Mouse (Mus musculus) cerebellum, adult 2 months (tissue): ENCODE data around the gene Mier2. TPM values are rescaled to one million over a fixed set of nuclear protein-coding genes. Genes with fewer than 3 reads are reported as not detected.

ENCODE experiments used
- DNase-seq, 2 experiments: peaks; one replicate each; pipeline ENCODE4 v3.0.0; 2021
- H3K27ac ChIP-seq: fragments of 200-500 bp; 2 replicates; pipeline ENCODE4 v1.5.1; 2012; ENCODE audit warnings: low read length, control low read depth, inconsistent platforms; ENCODE audit not compliant: insufficient read depth
- H3K27me3 ChIP-seq: fragments of 200-500 bp; 2 replicates; pipeline ENCODE4 v1.6.1; 2012; ENCODE audit warnings: inconsistent platforms, mild to moderate bottlenecking, low read length, moderate library complexity; ENCODE audit not compliant: control insufficient read depth, insufficient read depth
- H3K4me1 ChIP-seq: fragments of 200-500 bp; 2 replicates; pipeline ENCODE4 v1.6.1; 2011; ENCODE audit warnings: low read length; ENCODE audit not compliant: control insufficient read depth, insufficient read depth
- H3K4me3 ChIP-seq: fragments of 200-500 bp; replicated peaks from 2 replicates; pipeline ENCODE3; 2011; ENCODE audit warnings: mild to moderate bottlenecking, low read depth, low read length, control low read depth; ENCODE audit not compliant: insufficient read depth
- CTCF ChIP-seq: fragments of 200-500 bp; IDR thresholded peaks from 2 replicates; pipeline ENCODE4 v1.5.1; 2011; ENCODE audit warnings: low read depth, mild to moderate bottlenecking, control low read depth, low read length, moderate library complexity, borderline replicate concordance; ENCODE audit not compliant: insufficient read depth
- POLR2A ChIP-seq: fragments of 200-500 bp; IDR thresholded peaks from 2 replicates; pipeline ENCODE4 v1.6.1; 2011; ENCODE audit warnings: low read length, control low read depth, borderline replicate concordance; ENCODE audit not compliant: insufficient read depth
- WGBS: fragments of 180-500 bp; shearing (Covaris S2); methylation state at CpG from one replicate; pipeline ENCODE4 v1.1.7; 2018; 5-methylcytosine and 5-hydroxymethylcytosine counted together
- polyA plus RNA-seq: library from polyadenylated mRNA; depleted of rRNA; stranded (reverse); fragments of >200 nt; gene quantifications from 2 replicates; pipeline ENCODE4 v1.2.3, GENCODE M21; 2012

Gene Mier2
- polyA plus RNA-seq, 1 experiment = 70.3 TPM

DNA sequence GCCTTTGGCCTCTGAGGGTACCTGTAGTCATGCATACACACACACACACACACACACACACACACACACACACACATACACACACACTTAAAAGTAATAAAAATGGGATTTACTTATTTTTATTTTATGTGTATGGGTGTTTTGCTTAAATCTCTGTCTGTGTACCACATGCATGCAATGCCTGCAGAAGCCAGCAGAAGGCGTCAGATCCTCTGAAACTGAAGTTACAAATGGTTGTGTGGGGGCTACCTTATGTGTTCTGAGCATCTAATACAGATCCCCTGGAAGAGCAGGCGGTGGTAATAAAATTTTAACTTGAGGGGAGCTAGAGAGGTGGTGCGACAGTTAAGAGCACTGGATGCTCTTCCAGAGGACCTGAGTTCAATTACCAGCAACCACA lies 26.9 kb downstream of the Mier2 start:
- H3K4me1 ChIP-seq = no peaks in the 10 kb centered on the region
- no peaks in the 10 kb centered on the region for H3K27me3 ChIP-seq
- H3K27ac ChIP-seq = no peak overlapping the region
- DNase-seq = no peak
- TF ChIP-seq CTCF (no peak), POLR2A (no peak)
- 83% methylated on average over 3 of the region's 3 CpGs for WGBS
- no peak overlapping the region for H3K4me3 ChIP-seq

DNA sequence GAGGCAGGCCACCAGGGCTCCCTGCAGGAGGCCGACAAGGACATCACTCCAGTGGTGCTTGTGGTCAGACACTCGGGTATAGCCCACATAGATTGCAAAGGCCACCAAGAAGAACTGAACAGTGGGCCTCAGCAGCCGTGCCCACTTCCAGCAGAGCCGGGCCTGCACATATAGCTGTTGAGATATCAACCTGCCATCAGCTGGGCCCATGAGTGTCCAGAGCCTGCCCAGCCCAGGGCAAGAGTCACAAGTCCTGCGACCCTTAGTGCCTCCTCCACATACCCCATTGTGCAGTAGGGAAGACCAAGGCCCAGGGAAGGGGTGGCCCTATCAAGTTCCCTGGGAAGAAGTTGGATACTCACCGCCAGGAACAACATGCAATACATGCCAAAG lies 27.6 kb downstream of the Mier2 start:
- H3K27ac ChIP-seq = no peak overlapping the region
- 83% methylated on average over 6 of the region's 6 CpGs for WGBS
- H3K4me3 ChIP-seq = no peak overlapping the region
- H3K27me3 ChIP-seq = no peaks in the 10 kb centered on the region
- DNase-seq = no peak
- no peaks in the 10 kb centered on the region for H3K4me1 ChIP-seq
- TF ChIP-seq POLR2A (no peak), CTCF (no peak)

DNA sequence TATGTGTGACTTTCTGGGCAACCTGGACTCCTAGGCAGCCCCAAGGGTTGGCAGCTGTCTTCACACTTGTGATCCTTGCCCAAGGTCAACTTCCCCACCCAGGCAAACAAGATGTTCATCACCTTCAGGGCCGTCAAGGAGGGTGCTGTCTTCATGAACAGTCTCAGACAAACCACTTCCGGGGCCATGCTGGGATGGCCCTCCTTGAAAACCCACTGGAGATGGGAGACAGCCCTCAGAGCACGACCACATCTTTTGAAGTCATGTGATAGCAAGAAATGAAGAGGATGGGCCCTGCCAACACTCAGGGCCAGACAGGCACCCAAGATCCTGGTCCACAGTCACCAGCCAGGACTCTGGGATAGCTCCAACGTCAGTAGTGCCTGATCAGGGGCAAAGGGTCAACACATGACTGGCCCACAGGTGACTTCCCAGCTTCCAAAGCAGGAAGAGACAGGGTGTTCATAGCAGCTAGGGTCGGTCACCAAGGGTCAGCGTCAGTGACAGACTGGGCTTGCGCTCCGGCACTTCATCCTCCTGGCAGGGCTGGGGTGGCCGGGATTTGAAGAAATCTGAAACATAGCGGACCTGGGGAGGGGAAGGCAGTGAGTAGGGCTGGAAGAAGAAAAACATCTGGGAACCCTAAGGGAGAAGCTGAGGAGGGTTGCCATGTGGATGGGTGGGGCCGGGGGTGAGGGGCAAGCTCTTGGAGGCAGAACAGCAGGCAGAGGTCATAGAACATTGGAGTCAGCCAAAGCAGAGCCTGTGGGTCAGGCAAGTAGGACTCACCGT lies 28.1 kb downstream of the Mier2 start:
- no peak overlapping the region for H3K4me3 ChIP-seq
- H3K4me1 ChIP-seq = no peaks in the 10 kb centered on the region
- no peak overlapping the region for H3K27ac ChIP-seq
- H3K27me3 ChIP-seq = no peaks in the 10 kb centered on the region
- WGBS = 89% methylated on average over 12 of the region's 12 CpGs
- TF ChIP-seq CTCF (no peak), POLR2A (no peak)
- DNase-seq = no peak

DNA sequence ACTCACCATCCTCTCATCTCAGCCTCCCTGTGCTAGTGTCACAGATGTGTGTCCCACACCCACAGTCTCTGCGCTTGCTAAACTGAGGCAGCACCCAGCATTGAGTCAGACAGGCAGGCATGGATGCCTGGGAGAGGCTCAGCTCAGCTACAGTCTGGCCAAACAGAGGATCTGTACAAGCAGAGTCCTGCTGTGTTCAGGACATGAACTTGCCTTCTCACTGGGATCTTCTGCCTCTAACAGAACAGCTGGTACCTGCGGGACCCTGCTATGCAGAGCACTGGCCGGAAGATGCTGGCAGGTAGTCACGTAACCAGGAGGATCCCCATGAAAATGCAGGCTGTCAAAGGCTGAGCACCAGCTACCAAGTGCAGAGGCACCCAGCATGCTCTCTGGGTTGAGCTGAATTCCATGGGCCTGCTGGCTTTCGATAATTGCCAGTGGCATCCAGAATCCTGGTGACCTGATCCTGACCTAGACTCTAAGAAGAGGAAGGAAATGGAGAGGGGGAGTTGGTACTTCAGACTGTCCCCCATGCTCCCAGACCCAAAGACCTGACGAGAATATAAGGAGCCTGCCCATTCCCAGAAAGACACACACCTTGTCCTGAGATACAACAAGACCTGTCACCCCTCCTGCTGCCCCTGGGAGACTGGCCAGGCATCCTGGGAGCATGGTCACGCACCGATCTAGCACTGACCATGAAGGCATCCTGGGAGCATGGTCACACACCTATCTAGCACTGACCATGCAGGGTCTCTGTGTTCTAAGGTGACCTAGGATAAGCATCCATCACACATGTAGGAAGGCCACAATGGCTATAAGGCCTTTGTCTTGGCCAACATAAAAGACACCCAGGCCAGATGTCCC lies 29.3 kb downstream of the Mier2 start:
- no peak for TF ChIP-seq CTCF
- TF ChIP-seq POLR2A = no peak
- Histone ChIP-seq H3K27ac (no peak overlapping the region), H3K4me1 (no peaks in the 10 kb centered on the region), H3K27me3 (no peaks in the 10 kb centered on the region), H3K4me3 (no peak overlapping the region)
- WGBS = 72% methylated on average over 8 of the region's 8 CpGs
- peak; percentile 21 to 33 for DNase-seq

DNA sequence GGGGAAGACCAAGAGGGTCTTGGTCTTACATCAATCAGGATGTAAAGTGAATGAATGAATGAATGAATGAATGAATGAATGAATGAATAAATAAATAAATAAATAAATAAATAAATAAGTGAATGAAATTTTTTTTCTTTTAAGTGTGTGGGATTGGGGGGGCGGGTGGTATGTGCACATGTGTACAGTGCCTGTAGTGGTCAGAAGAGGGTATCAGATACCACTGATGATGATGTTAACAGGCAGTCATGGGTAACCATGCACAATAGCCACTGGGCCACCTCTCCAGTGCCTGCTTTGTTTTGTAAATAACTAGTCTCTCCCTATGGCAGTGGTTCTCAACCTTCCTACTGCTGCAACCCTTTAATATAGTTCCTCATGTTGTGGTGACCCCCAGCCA lies 30.6 kb downstream of the Mier2 start:
- WGBS = 81% methylated on average over 1 of the region's 1 CpGs
- no peak for TF ChIP-seq POLR2A
- no peak for TF ChIP-seq CTCF

DNA sequence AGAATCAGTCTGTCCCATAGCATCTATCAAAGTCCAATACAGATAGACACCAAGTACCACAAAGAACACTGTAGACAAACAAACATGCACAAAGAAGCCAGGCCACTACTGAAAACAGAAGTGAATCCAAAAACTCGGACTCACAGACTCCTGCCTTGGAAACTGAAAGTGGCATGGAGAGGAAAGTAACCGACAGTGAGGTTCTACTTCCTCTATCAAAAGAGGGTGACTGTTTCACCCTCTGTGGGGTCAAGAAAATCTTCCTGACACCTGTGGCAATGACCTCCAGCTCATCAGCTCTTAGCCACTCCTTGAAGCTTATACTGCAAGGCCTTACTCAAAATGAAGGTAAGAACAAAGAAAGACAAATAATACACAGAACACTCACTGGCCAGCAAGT lies 48.3 kb downstream of the Mier2 start:
- H3K27me3 ChIP-seq = no peaks in the 10 kb centered on the region
- H3K4me3 ChIP-seq = no peak overlapping the region
- TF ChIP-seq CTCF (no peak), POLR2A (no peak)
- no peaks in the 10 kb centered on the region for H3K4me1 ChIP-seq
- no peak for DNase-seq
- H3K27ac ChIP-seq = no peak overlapping the region
- WGBS = 83% methylated on average over 2 of the region's 2 CpGs

More for the DNA sequence above, 30.6 kb downstream of the Mier2 start:
- no peaks in the 10 kb centered on the region for H3K4me1 ChIP-seq
- H3K27me3 ChIP-seq = no peaks in the 10 kb centered on the region
- DNase-seq = no peak
- no peak overlapping the region for H3K4me3 ChIP-seq
- no peak overlapping the region for H3K27ac ChIP-seq

DNA sequence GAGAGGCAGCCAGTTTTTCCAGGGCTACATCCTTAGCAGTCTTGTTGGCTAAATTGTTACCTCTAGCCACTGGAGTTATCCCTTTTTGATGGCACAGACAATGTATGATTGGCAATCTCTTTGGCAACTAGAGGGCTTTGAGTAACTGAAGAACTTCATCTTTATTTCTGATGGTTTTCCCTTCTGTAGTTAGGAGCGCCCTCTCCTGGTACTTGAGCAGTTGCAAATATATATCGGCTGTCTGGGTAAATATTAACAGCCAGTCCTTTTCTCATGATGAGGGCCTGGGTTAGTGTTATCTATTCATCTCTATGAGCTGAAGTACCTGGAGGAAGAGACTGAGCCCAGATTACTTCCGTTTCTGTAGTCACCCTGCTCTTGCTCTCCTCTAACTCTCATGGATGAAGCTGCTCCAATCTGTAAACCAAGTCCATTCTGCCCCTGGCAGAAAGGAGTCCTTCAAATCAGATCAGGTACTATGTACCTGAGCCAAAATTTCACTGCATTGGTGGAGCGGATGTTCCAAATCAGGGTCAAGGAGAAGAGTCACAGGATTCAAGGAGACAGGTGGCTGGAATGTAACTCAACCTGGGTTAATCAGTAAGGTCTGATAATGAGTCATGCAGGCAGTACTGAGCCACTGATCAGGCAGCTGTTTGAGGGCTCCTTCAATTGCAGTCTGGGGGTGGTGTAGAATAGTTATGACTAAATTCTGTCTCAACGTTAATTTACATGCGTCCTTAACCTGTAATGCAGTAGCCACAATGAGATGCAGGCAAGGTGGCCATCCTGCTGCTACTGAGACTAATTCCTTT lies 52.0 kb downstream of the Mier2 start:
- H3K27ac ChIP-seq = no peak overlapping the region
- 64% methylated on average over 6 of the region's 6 CpGs for WGBS
- no peak for DNase-seq
- no peak overlapping the region for H3K4me3 ChIP-seq
- no peaks in the 10 kb centered on the region for H3K27me3 ChIP-seq
- TF ChIP-seq POLR2A = no peak
- no peak for TF ChIP-seq CTCF
- no peaks in the 10 kb centered on the region for H3K4me1 ChIP-seq
